Mouse (Mus musculus) intestine, embryonic 14.5 days (tissue): ENCODE measurements around the gene Serinc4. TPM values are rescaled to one million over a fixed set of nuclear protein-coding genes. Genes with fewer than 3 reads are reported as not detected.

ENCODE experiments used
- ATAC-seq: fragments of 200-750 bp; cut with Nextera tagmentation; replicated peaks from 2 replicates; pipeline ENCODE4 v1.8.0; 2017; ENCODE audit warnings: low read depth, moderate number of reproducible peaks, moderate TSS enrichment, moderate library complexity; ENCODE audit not compliant: low FRiP score, low TSS enrichment
- DNase-seq: peaks from one replicate; pipeline ENCODE4 v3.0.0-alpha.2; 2018; ENCODE audit warnings: low spot score
- H3K27ac ChIP-seq: fragments of 300-500 bp; sonication (generic); 2 replicates; pipeline ENCODE4 v1.5.1; 2014; ENCODE audit warnings: low read depth, mild to moderate bottlenecking, control low read depth
- H3K27me3 ChIP-seq: fragments of 300-500 bp; sonication (generic); replicated peaks from 2 replicates; pipeline ENCODE4 v1.6.1; 2014; ENCODE audit warnings: low read length, control low read depth; ENCODE audit not compliant: control insufficient read depth, insufficient read depth
- H3K36me3 ChIP-seq: fragments of 300-500 bp; sonication (generic); 2 replicates; pipeline ENCODE4 v1.6.1; 2014; ENCODE audit warnings: low read length, control low read depth; ENCODE audit not compliant: control insufficient read depth, insufficient read depth
- H3K4me1 ChIP-seq: fragments of 300-500 bp; sonication (generic); replicated peaks from 2 replicates; pipeline ENCODE4 v1.6.1; 2014; ENCODE audit warnings: low read length, control low read depth, mixed read lengths; ENCODE audit not compliant: control insufficient read depth, insufficient read depth
- H3K4me2 ChIP-seq: fragments of 300-500 bp; sonication (generic); 2 replicates; pipeline ENCODE4 v1.6.1; 2014; ENCODE audit warnings: low read length
- H3K4me3 ChIP-seq: fragments of 300-500 bp; sonication (generic); 2 replicates; pipeline ENCODE4 v1.5.1; 2014; ENCODE audit warnings: low read depth, low read length, control low read depth, mixed read lengths
- H3K9ac ChIP-seq: fragments of 300-500 bp; sonication (generic); 2 replicates; pipeline ENCODE4 v1.6.1; 2014; ENCODE audit warnings: mild to moderate bottlenecking, low read length
- H3K9me3 ChIP-seq: fragments of 300-500 bp; sonication (generic); 2 replicates; pipeline ENCODE4 v1.6.1; 2016; ENCODE audit warnings: low read length, control low read depth; ENCODE audit not compliant: control insufficient read depth
- WGBS: fragments of 180-500 bp; shearing (Covaris S2); extraction: QIAGEN DNeasy Blood & Tissue Kit; methylation state at CpG from one replicate; pipeline ENCODE4 v1.1.7; 2014; 5-methylcytosine and 5-hydroxymethylcytosine counted together
- microRNA-seq: library from miRNA; unstranded; fragments of <30 nt; microRNA quantifications from one replicate; pipeline ENCODE4, GENCODE M21; 2016
- polyA plus RNA-seq: library from polyadenylated mRNA; unstranded; fragments of >200 nt; fragmentation: Nextera tagmentation; extraction: Ambion mirVana; gene quantifications from 2 replicates; pipeline ENCODE4 v1.2.1, GENCODE M21; 2014

Gene Serinc4
- polyA plus RNA-seq, 1 experiment from 2014 or later = 0.26 TPM

DNA sequence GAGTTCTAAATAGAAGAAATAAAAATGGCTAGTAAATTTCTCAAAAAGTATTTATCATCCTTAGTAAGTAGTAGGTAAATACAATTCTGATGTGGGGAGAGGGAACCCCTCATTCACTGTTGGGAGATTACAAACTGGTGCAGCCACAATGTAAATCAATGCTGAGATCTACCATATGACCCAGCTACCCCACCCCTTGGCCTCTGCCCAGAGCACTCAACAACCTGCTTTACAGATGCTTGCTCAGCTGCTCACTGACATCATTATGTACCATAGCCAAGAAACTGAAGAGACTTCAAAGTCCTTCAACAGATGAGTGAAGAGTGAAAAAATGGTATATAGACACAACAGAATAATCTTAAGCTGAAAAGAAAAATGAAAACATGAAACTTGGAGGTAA lies 53.3 kb downstream of the Serinc4 start:
- H3K4me3 ChIP-seq = no peak overlapping the region
- ATAC-seq = no peak
- H3K9me3 ChIP-seq = no peaks in the 10 kb centered on the region
- DNase-seq = no peak
- no peaks in the 10 kb centered on the region for H3K4me1 ChIP-seq
- H3K9ac ChIP-seq = no peak overlapping the region
- H3K27ac ChIP-seq = no peak overlapping the region
- H3K36me3 ChIP-seq = no peaks in the 10 kb centered on the region
- no peak overlapping the region for H3K4me2 ChIP-seq
- H3K27me3 ChIP-seq = no peaks in the 10 kb centered on the region

- no peak overlapping the region for H3K27ac ChIP-seq
- H3K4me1 ChIP-seq = no peaks in the 10 kb centered on the region
- H3K4me3 ChIP-seq = no peak overlapping the region
- no peaks in the 10 kb centered on the region for H3K36me3 ChIP-seq
- DNase-seq (peak; percentile 92), ATAC-seq (no peak)
- H3K4me2 ChIP-seq = no peak overlapping the region
- WGBS = 15% methylated on average over 8 of the region's 8 CpGs
- H3K9ac ChIP-seq = no peak overlapping the region
- no peaks in the 10 kb centered on the region for H3K9me3 ChIP-seq
- no peaks in the 10 kb centered on the region for H3K27me3 ChIP-seq
Measured at GRCm38 (mm10) chr2:121396624-121397023, 60.0 kb downstream of the Serinc4 start.

Small RNA genes within 50 kb of the gene (microRNA-seq; reads per million reads assigned to microRNA genes)
- not detected for gene Gm22953

Other genes with a start within 250 kb of the Serinc4 start
- gene Trp53bp1, start 185.4 kb downstream of the Serinc4 start, polyA plus RNA-seq = 63.8 and 70.3 TPM in 2 replicates
- gene Map1a, start 167.2 kb downstream of the Serinc4 start, polyA plus RNA-seq = 6.7 and 7.2 TPM in 2 replicates
- gene Ppip5k1, start 101.4 kb downstream of the Serinc4 start, polyA plus RNA-seq = 15.0 and 15.3 TPM in 2 replicates
- 64.4 and 100 TPM in 2 replicates for gene Ckmt1, start 99.1 kb downstream of the Serinc4 start, polyA plus RNA-seq
- gene Strc, start 69.6 kb downstream of the Serinc4 start, polyA plus RNA-seq = not detected in 2 replicates
- gene Pdia3, start 43.0 kb downstream of the Serinc4 start, polyA plus RNA-seq = 540 and 546 TPM in 2 replicates
- 2.1 and 2.2 TPM in 2 replicates for gene Catsper2, start 43.0 kb downstream of the Serinc4 start, polyA plus RNA-seq
- 12.4 and 14.8 TPM in 2 replicates for gene Ell3, start 12.5 kb downstream of the Serinc4 start, polyA plus RNA-seq
- 513 and 576 TPM in 2 replicates for gene Serf2, start 7.6 kb downstream of the Serinc4 start, polyA plus RNA-seq
- 84.8 and 93.4 TPM in 2 replicates for gene Hypk, start 3.5 kb downstream of the Serinc4 start, polyA plus RNA-seq
- gene Mfap1b, start 17.3 kb upstream of the Serinc4 start, polyA plus RNA-seq = 40.9 and 49.4 TPM in 2 replicates
- 20.0 and 23.6 TPM in 2 replicates for gene Mfap1a, start 49.9 kb upstream of the Serinc4 start, polyA plus RNA-seq
- gene Wdr76, start 49.9 kb upstream of the Serinc4 start, polyA plus RNA-seq = 9.1 and 9.9 TPM in 2 replicates